Comparison of ENCODE assay signal across 25 mouse cellular contexts in the genomic region with DNA sequence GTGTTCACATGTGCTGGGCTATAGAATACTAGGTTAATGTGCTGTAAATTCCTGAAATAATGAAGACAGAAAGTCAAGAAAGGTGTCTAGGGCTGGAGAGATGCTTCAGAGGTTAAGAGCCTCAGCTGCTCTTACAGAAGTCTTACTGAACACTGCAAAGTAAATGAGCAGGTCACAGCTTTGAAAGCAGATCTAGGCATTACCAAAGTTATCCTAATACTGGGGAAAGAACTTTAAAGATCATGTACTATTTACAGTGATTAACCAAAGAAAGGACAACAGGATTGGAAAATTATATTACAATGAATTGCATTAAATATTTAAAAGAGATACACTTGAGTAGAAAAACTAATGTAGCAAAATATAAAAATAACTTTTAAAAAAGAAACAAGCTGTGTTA.
"Had no signal": no experiment of that assay in that cellular context is flagged by ENCODE, and none has a peak within 500 bp of the region (broad histone marks: within the 10 kb centered on the region; RNA-seq: fewer than 3 reads in every experiment).

No protein-coding gene starts in this region.

- H3K36me3 ChIP-seq: heart, embryonic 10.5 days; heart, embryonic 12.5 days; hindbrain, embryonic 10.5 days; hindbrain, embryonic 12.5 days; limb, embryonic 13.5 days; limb, embryonic 15.5 days; liver, embryonic 12.5 days had no signal

- H3K27ac ChIP-seq: gastrocnemius, adult 2 months; heart, embryonic 10.5 days; hindbrain, embryonic 10.5 days; hindbrain, embryonic 12.5 days; hindbrain, embryonic 14.5 days; hindbrain, postnatal 0 days; limb, embryonic 13.5 days; limb, embryonic 15.5 days; liver, embryonic 12.5 days had no signal

- DNase-seq: gastrocnemius, adult 2 months; gastrocnemius, postnatal 10 days; gastrocnemius, postnatal 25 days; heart, adult 18-20 months; heart, postnatal 10 days; heart, postnatal 4 days; kidney, adult 11 months; kidney, adult 2 months; kidney, adult 9 months; kidney, postnatal 10 days; kidney, postnatal 25 days; kidney, postnatal 4 days; layer of hippocampus, adult 9-11 months; layer of hippocampus, postnatal 36 days; left cerebral cortex, postnatal 4 days had no signal

- H3K4me2 ChIP-seq: heart, embryonic 12.5 days; hindbrain, embryonic 12.5 days; hindbrain, embryonic 14.5 days; limb, embryonic 13.5 days; limb, embryonic 15.5 days; liver, embryonic 12.5 days had no signal

- H3K4me3 ChIP-seq: gastrocnemius, adult 2 months; heart, embryonic 10.5 days; heart, embryonic 12.5 days; hindbrain, embryonic 10.5 days; hindbrain, embryonic 12.5 days; limb, embryonic 13.5 days; limb, embryonic 15.5 days; liver, embryonic 12.5 days had no signal

- H3K4me1 ChIP-seq: heart, embryonic 10.5 days; heart, embryonic 12.5 days; hindbrain, embryonic 10.5 days; hindbrain, embryonic 12.5 days; limb, embryonic 13.5 days; limb, embryonic 15.5 days had no signal

- ATAC-seq: hindbrain, postnatal 0 days; intestine, embryonic 16.5 days; liver, embryonic 12.5 days had no signal

- H3K9ac ChIP-seq: heart, embryonic 12.5 days; hindbrain, embryonic 12.5 days; hindbrain, embryonic 14.5 days; limb, embryonic 13.5 days; limb, embryonic 15.5 days; liver, embryonic 12.5 days had no signal

- H3K9me3 ChIP-seq: heart, embryonic 10.5 days; heart, embryonic 12.5 days; hindbrain, embryonic 10.5 days; hindbrain, embryonic 12.5 days; limb, embryonic 13.5 days; limb, embryonic 15.5 days; liver, embryonic 12.5 days had no signal

- H3K27me3 ChIP-seq: heart, embryonic 12.5 days; hindbrain, embryonic 12.5 days; limb, embryonic 13.5 days; limb, embryonic 15.5 days; liver, embryonic 12.5 days had no signal
